Mouse (Mus musculus) layer of hippocampus, adult 18-20 months (tissue): ENCODE measurements around the gene Sipa1l1. TPM values are rescaled to one million over a fixed set of nuclear protein-coding genes. Genes with fewer than 3 reads are reported as not detected.
"Not testable (repeated sequence)": the region's sequence is repeated elsewhere in the genome, so short reads cannot be mapped to it uniquely, and the experiment has no call there.

Experiments
- DNase-seq, 2 experiments: peaks; one replicate each; pipeline ENCODE4 v3.0.0; 2022; ENCODE audit warnings: low spot score in 2 of 2
- total RNA-seq, 2 experiments: library from RNA; stranded (reverse); gene quantifications; 2 replicates each; pipeline ENCODE4 v1.2.3; 2021

Gene Sipa1l1
- total RNA-seq, 2 experiments from 2014 or later = 231 to 242 TPM

DNA sequence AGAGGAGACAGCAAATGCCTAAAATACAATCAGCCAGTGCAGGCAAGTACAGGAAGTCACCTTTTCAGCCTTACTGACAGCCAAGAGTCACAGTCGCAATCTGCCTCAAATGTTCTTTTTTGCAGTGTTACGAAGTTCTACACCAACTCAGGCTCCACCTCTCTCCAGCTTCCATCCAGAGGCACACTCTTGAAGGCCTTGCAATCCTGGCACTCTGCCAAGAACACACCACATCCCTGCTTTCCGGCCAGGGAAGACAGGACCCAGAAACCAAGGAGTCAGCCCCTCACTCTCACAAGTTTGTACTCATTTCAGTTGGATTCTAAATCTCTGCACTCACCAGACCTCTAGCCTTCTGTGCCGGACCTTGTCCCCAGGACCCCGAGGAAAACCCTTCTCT is 299.3 kb downstream of the Sipa1l1 start:
- no peak for DNase-seq

GRCm38 (mm10) chr12:82469706-82470361 is 300.7 kb downstream of the Sipa1l1 start:
- peak; percentile 79 to 94 for DNase-seq

- peak; percentile 73 to 90 for DNase-seq
Observed at GRCm38 (mm10) chr12:82470362-82470936, 301.3 kb downstream of the Sipa1l1 start.

GRCm38 (mm10) chr12:82472796-82473195 is 303.7 kb downstream of the Sipa1l1 start:
- DNase-seq = no peak

DNA sequence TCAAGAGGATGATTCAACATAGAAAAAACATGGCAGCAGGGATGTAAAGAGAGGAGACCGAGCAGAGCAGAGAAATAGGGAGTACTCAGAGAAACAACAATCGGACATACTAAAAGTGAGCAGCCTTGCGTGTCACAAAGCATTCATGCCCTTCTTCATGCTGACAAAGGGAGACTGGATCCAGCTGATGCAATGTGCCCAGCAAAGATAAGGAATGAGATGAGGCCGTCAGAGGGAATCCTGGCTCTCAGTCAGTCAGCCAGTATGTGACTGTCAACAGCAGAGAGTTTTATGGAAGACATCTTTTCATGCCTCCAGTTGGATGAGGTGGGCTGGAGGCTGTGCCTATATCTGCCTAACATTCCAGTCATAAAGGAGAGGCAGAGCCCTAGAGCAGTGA is 304.1 kb downstream of the Sipa1l1 start:
- no peak for DNase-seq

DNA sequence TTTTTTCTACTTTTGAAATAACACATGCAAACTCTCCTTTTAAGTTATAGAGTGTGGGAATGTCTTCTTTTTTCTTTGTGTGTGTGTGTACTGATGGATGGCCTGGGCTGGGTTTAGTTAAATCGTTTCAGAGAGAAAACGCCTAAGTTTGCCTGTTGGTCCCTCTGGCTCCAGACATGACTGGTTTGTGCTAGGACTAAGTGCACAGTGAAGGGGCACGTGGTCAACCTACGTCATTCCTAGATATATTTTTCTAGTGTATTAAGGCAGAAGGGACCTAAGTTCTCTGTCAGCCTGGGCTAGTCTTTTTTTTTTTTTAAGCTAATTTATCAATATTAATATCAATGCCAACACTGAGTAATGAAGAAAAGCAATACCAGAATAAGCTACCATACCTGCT is 305.3 kb downstream of the Sipa1l1 start:
- no peak for DNase-seq

GRCm38 (mm10) chr12:82476028-82476427 is 306.9 kb downstream of the Sipa1l1 start:
- no peak for DNase-seq

DNA sequence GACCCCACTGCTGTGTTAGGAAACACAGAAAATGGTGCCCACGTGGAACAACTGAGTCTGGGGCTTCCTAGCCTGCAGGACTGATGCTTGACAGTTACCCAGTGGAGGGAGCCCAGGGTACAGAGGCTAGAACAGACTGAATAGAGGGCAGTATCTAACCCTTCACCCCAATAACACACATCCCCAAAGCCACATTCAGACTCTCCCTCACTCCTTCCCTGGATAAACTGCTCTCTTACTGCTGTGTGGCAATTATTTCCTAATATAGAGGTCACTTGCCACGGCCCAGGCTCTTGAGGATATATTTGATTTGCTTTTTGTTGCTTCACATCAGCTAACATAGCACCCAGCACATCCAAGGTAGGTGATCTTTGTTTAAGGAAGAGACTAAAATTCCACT is 307.5 kb downstream of the Sipa1l1 start:
- DNase-seq = no peak

DNA sequence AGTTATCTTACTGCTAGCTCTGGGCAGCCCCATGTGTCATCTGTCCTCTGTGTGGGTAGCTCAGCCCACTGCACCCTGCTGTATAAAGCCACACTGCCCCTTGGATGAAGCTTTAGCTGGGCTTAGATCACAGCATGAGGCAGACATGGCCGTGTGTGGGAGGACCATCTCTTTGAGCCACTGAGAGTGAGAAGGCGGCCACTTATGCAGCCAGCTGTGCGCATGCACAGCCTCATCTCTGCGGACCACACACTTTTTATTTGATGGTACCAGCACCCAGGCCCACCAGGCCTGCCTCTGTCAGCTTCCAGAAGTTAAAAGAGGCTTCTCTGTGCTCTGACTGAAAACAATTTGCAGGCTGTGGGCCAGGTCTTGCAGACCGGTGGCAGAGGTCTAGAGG is 308.7 kb downstream of the Sipa1l1 start:
- no peak for DNase-seq

GRCm38 (mm10) chr12:82478256-82478655 is 309.1 kb downstream of the Sipa1l1 start:
- no peak for DNase-seq

DNA sequence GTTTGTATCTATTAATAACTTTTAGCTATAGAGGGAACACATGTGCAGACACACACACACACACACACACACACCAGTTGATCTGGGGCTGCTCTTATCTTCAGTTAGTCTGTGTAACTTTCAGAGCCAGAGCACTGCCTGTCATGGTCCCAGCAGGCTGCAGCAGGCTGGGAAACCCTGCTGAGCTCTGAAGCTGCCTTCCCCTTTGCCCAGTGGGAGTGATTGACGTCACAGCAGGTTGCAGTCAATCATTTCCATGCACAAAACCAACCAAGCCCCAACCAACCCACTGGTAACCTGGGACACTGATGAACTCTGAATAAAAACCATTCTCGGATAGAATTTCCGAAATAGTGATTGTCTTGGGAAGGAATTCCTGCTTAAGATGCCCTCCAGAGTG is 310.3 kb downstream of the Sipa1l1 start:
- no peak for DNase-seq

DNA sequence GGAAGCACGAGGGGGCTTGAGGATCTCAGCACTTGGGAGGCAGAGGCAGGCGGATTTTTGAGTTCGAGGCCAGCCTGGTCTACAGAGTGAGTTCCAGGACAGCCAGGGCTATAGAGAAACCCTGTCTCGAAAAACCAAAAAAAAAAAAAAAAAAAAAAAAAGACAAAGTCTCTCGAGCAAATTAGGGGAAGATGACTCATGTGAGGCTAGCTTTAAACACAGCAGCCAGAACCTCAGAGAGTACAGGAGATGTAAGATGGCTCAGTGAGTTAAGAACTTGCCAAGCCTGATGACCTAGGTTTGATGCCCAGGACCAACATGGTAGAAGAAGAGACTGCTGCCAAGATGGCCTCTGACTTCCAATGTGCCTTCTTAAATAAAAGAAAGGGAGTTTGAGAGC is 311.3 kb downstream of the Sipa1l1 start:
- not testable (repeated sequence) for DNase-seq

DNA sequence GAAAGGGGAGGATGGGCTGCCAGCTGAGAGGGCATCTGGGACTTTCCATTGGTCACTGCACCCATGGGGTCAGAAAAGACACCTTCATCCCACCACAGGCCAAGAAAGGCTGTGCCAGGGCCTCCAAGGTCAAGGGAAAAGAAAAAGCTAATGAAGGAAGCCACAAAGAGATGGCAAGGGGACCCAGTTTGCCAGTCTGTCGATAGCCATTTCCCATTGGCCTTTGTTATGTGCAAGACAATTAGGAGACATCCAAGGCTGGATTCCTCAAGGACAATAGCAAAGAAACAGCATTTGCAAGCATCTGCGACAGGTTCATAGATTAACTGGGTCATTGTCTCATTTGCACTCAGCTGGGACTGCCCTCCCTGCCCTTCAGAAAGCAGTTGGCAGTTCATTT is 316.3 kb downstream of the Sipa1l1 start:
- DNase-seq = no peak

DNA sequence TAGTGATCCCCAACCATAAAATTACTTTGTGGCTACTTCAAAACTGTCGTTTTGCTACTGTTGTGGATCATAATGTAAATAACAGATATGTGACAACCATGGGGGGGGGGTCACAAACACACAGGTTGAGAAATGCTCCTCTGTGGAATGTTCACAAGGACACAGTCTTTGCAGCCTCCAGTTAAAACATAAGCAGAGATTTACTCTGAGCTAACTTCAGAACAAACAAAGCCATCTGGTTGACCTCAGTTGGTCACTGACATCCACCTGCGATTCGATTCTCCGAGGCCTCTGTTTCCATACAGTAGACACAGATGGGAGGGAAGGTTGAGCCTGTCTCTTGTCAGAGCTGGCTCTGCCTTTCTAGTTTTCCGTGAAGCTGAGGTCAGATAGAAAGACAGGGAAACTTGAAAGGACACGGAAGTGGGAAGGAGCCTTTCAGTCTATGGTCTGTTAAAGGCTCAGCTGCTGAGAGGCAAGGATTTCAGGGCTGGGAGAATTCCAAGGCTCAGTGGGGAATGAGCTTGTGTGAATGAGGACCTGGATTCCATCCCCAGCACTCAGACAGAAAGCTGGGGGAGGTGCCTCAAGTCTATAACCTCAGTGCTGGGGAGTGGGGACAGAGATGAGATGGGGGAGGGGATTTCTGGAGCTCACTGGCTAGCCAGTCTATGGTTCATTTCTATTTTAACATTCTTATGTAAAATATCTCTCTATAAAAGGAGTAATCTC is 317.9 kb downstream of the Sipa1l1 start:
- DNase-seq = no peak

GRCm38 (mm10) chr12:82489093-82489492 is 320.0 kb downstream of the Sipa1l1 start:
- DNase-seq = no peak

DNA sequence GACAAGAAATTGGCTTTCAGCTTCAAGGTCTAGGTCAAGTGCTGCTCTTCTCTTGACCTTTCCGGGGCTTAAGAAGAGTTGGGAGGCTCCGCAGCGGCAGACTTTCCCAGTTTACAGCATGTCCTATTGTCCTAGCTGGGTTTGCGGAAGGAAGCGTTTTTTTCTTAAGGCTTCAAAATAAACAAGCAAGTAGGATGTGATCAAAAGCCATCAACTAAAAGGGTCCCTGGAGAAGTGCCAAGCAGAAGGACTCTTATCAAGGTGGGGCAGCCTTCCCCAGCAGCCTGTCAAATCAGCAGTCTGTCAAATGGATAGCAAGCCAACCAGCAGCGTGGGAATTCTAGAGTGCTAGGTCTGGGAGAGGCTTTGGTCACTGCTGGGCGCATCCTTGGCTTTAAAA is 320.5 kb downstream of the Sipa1l1 start:
- DNase-seq = no peak

DNA sequence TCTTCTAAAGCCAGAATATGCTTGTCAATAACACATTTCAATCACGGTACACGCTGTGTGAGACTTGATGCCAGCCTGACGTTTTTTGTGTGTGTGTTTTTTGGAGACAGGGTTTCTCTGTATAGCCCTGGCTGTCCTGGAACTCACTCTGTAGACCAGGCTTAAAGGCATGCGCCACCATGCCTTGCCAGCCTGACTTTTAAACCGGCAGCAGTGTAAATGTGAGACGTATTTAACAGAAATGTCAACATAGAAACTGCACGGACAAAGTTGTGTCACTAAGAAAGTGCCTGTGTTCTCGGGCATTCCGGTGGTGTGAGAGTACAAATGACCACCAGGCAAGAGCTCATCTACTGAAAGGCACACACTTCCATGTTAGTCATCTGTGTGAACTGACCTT is 323.3 kb downstream of the Sipa1l1 start:
- no peak for DNase-seq

- DNase-seq = not testable (repeated sequence)
Observed at GRCm38 (mm10) chr12:82493260-82493659, 324.1 kb downstream of the Sipa1l1 start.

DNA sequence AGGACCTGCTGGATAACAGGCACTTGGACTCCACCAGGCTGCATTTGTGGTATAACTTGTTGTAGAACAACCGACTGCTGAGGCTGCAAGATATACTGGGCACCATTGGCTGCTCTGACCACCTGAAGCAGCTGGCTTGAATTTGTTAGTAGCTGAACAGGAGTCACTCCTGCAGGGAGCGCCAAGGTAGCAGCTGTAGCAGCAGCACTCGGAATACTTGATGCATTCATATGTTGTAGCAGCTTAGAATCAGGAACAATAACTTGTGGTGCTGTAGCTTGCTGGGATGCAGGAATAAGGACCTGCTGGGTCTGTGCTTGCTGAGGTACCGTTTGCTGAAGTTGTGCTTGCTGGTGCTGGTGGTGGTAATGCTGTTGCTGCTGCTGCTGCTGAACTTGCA is 326.8 kb downstream of the Sipa1l1 start:
- no peak for DNase-seq

DNA sequence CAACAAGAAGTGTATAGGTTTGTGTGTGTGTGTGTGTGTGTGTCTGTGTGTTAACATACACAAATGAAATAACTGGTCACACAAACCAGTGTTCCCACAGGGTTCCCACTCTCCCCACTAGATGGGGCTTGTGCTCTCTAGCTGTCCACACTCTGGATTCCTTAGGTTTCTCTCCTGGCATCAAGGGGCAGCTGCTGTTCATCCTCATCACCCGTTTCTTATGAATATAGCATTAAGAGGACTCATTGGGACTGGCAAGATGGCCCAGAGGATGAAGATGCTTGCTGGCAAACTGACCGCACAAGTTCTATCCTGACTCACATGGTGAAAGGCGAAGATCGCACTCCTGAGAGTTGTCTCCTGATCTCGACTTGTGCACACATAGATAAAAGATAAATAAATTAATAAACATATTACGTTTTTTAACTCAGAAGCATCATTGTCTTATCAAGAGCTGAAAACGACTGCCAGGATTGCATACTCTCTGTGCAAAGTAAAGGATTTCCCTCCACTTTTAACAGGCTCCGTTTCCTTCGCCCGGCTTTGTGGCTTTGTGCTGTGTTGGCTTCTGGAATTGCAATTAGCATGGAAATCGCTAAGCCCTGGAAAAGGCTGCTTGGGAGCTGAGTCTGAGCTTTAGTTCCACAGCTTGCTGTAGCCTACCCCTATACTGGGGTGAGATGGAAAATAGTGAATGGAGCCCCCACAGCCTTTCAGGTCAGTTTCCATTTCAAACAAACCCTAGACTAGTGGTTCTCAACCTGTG is 328.9 kb downstream of the Sipa1l1 start:
- DNase-seq = peak; percentile 26 to 79

DNA sequence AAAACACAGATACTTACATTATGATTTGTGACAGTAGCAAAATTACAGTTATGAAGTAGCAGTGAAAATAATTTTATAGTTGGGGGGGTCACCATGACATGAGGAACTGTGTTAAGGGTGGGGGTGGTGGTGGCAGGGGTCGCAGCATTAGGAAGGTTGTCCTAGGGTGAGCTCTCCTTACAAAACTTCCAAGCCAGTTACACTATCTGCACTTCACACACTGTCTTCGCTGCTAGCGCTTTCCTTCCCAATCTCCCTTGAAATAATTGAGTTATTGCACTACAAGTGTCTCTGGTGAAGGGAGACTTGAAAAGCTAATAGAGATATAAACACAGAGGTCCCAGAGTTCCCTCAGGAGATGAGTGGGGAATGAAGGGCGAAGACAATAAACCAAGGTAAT is 329.6 kb downstream of the Sipa1l1 start:
- DNase-seq = no peak

DNA sequence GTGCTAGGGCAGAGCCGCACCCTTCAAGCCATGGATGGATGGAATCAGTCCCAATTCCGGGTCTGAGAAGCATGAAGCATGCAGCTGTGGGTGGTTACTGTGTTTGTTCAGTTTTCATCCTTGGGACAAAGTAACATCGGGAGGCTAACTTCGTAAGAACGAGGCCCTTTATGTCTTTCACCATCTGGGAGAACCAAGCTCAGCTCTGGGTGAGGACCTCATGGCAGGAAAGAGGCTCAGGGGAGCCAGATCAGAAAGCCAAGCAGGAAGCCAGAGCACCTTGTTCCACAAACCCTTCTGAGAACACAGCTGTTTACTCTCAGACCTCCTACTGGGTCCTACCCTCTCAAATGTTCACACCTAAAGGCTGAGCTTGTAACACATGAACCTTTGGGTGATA is 330.6 kb downstream of the Sipa1l1 start:
- DNase-seq = no peak
